Mouse (Mus musculus) brown adipose tissue, adult 24 weeks (tissue): ENCODE data around the gene Ankrd33b. TPM values are rescaled to one million over a fixed set of nuclear protein-coding genes. Genes with fewer than 3 reads are reported as not detected.

Experiments used
- H3K27ac ChIP-seq: fragments of 200-500 bp; replicated peaks from 2 replicates; pipeline ENCODE4 v1.5.1; 2012; ENCODE audit warnings: low read depth, mild to moderate bottlenecking, low read length
- H3K4me1 ChIP-seq: fragments of 200-500 bp; 2 replicates; pipeline ENCODE4 v1.6.1; 2012; ENCODE audit warnings: low read length, mixed read lengths; ENCODE audit not compliant: control insufficient read depth, insufficient read depth, insufficient read length
- H3K4me3 ChIP-seq: fragments of 200-500 bp; 2 replicates; pipeline ENCODE4 v1.5.1; 2012; ENCODE audit warnings: low read depth, mild to moderate bottlenecking, low read length, moderate library complexity; ENCODE audit not compliant: insufficient read depth
- polyA plus RNA-seq: library from polyadenylated mRNA; stranded (reverse); fragments of >200 nt; gene quantifications from 2 replicates; pipeline ENCODE4 v1.2.4, GENCODE M21; 2012; ENCODE audit not compliant: missing spikeins, insufficient read depth, insufficient read length

Gene Ankrd33b
- polyA plus RNA-seq, 1 experiment = 0.91 TPM

DNA sequence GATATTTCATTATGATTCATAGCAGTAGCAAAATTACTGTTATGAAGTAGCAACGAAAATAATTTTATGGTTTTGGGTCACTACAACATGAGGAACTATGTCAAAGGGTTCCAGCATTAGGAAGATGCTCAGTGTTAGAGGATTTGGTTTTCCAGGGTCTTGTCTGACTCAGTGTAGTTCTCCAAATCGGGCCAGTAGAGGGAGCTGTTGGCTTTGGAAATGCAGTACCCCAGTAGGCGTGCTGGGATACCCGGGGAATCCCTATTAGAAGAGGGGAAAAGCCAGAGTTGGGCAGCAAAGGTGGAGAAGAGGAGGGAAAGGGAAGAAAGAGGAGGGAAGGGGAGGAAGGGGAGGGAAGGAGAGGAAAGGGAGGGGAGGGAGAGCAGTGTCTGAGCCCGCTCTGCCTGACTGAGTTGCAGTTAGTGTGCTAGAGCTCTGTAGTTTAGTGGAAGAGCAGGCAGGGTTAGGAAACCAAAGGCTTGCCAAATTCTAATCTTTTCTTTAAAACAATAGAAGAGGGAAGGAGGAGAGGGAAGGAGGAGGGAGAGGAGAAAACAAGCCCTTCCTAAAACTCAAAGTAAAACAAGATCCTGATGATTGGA is 51.8 kb downstream of the Ankrd33b start:
- H3K4me3 ChIP-seq = no peak overlapping the region
- H3K4me1 ChIP-seq = no peaks in the 10 kb centered on the region
- H3K27ac ChIP-seq = no peak overlapping the region

DNA sequence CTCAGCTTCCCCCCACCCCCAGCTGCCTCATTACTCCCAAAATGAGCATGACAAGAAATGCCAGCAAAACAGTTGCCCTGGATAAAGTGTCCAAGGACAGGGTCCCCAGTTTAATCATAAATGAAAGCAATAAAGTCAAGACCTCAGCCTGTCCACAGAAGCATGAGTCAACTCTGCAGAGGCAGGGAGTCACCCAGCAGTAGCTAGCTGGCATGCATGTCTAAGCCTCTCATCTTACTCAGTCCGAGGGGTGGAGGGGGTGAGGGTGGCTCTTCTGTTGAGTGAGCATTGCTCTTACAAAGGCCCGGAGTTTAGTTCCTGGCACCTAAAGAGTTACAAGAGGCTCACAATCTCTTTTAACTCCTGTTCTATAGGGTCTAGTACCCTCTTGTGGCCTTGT is 55.5 kb downstream of the Ankrd33b start:
- H3K4me1 ChIP-seq = no peaks in the 10 kb centered on the region
- H3K4me3 ChIP-seq = no peak overlapping the region
- no peak overlapping the region for H3K27ac ChIP-seq

DNA sequence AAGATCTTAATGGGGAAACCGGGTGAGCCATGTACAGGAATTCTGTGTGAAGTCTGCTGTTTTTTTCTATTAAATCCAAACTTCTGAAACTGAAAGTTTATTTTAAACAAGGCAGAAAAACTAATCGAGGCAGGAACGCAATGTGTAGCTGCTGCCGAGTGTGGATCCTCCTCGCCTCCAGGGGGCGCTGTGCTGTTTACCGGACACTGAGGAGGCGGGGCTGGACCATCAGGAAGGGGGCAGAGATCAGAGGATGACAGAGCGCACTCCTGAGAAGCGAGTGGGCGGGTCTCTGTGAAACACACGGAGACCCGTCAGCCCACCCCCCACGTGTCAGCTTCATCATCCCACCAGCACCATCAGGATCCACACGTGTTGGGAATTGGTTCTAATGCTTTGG is 58.0 kb downstream of the Ankrd33b start:
- H3K27ac ChIP-seq = no peak overlapping the region

DNA sequence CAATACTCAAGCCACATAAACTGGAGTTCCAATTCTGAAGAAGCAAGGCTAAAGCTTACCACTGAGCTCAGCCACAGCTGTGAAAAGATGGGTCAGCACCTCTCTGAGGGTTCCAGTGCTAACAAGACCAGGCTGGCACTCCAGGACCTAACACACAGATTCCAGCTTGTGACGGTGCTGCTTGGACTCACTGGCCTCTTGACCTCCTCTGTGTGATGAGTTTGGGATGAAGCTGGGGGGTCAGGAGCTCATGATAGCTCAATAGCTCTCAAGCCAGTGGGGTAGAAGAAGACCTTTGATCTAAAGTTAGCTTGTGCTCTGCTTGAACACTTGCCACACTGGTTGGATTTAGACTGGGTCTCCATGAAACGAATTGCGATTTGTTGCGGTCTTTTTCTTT is 60.8 kb downstream of the Ankrd33b start:
- no peak overlapping the region for H3K4me3 ChIP-seq
- no peak overlapping the region for H3K27ac ChIP-seq
- no peaks in the 10 kb centered on the region for H3K4me1 ChIP-seq

More for the DNA sequence above, 58.0 kb downstream of the Ankrd33b start:
- Histone ChIP-seq H3K4me1 (no peaks in the 10 kb centered on the region), H3K4me3 (no peak overlapping the region)

DNA sequence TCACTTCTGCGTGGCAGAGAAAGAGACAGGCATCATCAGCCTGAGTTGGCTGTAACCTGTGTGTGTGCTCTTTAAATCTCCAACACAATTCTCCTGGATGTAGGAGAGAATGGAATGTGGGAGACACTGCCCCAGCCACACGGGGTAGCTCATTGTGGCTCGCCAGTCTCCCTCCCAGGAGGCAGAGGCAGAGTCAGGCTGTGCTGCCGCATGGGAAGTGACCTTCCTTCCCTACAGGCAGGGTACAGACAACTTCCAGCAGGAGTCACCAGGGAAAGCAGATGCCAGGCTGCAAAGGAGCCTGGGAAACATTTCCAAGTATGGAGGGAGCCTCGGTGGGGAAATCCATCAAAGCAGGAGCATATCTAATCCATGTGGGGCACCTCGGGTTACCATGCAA is 62.3 kb downstream of the Ankrd33b start:
- no peak overlapping the region for H3K27ac ChIP-seq
- no peak overlapping the region for H3K4me3 ChIP-seq
- no peaks in the 10 kb centered on the region for H3K4me1 ChIP-seq

DNA sequence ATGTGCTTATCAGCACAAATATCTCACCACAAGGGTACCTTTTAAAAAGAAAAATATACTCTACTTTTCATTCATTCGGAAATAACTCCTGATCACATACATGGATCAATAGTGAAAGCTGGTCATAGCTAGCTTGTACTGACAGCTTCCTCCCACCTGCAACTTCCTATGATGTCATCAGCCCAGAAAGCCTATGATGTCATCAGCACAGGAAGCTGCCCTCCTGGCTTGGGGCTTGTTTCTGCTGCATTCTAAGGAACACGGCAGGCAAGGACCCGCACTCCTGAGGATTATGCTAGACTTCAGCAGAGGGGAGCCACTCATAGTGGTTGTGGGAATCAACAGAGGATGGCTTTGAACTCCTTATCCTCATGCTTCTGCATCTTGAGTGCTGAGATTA is 63.2 kb downstream of the Ankrd33b start:
- no peaks in the 10 kb centered on the region for H3K4me1 ChIP-seq
- no peak overlapping the region for H3K27ac ChIP-seq
- H3K4me3 ChIP-seq = no peak overlapping the region

DNA sequence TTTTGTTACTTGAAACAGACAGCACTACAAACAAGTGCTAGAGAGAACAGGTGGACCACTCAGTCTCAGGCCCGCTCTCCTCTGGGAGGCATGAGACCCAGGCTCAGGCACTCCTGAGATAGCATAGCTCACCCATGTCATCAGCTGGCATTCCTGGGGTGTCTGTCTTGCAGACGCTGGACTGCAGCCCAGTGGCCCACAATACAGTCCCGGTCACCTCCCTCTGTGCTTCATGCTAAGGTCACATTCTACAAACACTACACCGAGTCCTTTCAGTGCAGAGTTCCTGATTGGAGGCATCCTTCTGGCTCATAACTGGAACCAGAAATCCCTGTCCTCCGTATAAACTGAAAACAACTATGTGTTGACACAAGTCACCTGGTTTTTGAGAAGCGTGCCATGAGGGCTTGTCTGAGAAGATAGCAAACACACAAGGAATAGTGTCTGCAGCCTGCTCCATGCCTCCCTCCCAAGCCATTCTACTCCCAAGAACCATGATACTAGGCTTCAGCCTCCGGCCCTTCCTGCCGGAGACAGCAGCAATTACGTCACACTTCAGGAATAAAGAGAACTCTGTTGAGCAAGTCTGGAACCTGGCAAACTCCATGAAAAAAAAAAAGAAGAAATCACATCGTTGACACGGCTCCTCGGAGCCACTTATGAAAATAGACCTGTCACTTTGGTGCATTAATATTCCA is 65.1 kb downstream of the Ankrd33b start:
- Histone ChIP-seq H3K4me3 (no peak overlapping the region), H3K4me1 (no peaks in the 10 kb centered on the region), H3K27ac (no peak overlapping the region)

DNA sequence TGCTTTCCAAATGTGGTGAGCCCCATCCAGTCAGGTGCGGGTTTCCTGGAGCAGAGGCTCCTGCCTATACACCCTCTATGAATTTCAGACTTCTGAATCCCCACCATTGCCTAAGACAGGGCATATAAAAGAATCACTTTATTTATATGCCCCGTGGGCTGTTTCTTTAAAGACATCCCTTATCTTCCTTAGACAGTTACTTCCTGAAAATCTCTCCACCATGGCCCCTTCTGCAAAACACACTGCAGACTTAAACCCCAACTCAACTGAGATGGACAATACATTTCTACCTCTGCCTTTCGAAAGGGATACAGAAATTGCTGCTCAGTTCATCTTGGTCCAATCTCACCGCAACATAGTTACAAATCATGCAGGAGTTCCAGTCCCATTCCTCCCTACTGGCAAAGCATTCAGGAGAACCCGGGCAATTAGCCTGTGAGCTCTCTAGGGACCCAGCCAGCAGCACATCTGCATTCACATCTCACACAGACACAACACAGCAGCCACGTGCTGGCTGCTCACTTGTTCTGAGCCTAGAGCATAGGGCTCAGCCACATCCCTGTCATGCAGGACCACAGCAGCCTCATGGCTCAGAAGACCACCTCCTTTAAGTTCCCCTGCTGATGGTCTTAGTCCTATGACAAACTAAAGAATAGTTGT is 68.1 kb downstream of the Ankrd33b start:
- H3K27ac ChIP-seq = no peak overlapping the region

DNA sequence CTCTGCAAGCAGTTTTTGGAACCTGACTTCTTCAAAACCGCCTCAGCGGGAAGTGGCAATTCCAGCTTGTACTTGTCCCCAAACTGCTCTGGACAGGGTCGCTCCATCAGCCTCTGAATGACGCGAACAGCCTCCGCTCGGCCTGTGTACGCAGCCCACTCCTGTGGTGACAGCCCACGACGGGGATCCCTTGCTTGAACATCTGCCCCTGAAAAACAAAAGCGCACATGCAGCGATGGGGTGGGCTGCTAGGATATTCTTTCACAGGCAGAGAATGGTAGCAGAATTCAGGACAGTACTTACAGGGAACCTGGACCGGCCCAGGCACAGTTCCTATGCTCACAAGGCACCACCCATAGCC is 69.8 kb downstream of the Ankrd33b start:
- no peak overlapping the region for H3K27ac ChIP-seq
- no peak overlapping the region for H3K4me3 ChIP-seq
- H3K4me1 ChIP-seq = no peaks in the 10 kb centered on the region

More for the DNA sequence above, 68.1 kb downstream of the Ankrd33b start:
- no peak overlapping the region for H3K4me3 ChIP-seq
- H3K4me1 ChIP-seq = no peaks in the 10 kb centered on the region

DNA sequence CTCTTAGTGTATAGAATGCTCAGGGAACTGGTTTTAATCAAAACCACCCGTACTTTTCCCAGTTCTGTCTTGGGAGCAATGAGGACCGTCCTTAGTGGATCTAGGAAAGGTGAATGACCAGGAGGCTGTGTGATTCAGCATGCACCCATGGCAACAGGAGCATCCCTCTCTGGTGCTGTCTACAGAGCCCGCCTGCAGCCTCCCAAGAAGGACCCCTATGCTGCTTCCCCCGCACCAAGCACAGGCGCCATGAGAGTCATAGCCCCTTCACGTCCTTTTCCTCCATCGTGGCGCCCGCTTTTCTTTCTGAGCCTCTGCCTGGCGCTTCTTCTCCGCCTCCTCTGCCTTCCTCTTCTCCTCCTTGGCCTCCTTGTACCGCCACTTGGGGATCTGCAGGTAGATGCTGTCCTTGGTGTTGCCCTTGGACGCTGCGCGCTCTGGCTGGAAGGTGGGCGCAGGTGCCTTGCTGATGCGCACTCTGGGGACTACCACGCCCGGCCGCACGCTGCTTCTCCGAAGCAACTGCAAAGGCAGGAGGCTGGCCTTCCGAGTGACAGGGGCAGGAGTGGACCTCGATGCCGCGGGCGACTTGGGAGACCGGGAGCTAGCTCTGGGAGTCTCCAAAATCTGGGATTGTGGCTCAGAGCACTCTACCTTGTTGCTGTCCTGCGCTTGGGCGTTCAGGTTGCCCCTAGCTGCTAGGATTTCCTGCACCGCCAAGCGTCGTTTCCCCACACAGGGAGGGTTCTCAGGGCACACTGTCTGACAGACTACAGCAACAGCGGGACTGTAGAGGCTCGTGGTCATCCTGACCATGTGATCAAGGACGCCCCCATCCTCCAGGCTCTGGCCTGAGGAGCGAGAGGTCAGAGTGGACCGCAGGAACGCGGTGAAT is 70.4 kb downstream of the Ankrd33b start:
- no peaks in the 10 kb centered on the region for H3K4me1 ChIP-seq
- no peak overlapping the region for H3K27ac ChIP-seq
- H3K4me3 ChIP-seq = no peak overlapping the region

DNA sequence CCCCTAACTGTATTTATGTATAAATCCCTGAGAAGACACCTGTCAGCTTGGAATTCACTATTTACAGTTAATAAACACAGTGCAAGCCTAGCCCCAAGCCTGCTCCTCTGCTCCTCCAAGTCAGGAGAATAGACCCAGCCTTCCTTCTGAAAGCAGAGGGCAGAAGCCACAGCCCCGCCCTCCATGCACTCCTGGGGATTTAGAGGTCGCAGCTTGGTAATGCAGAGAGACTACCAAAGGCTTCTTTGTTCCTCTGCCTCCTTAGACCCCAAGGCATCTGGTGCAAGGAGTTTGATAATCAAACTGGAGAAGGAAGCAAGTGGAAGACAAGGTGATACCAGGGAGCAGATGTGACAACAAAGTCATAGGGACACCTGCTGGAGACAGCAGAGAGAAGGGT is 73.2 kb downstream of the Ankrd33b start:
- Histone ChIP-seq H3K27ac (no peak overlapping the region), H3K4me3 (no peak overlapping the region), H3K4me1 (no peaks in the 10 kb centered on the region)

DNA sequence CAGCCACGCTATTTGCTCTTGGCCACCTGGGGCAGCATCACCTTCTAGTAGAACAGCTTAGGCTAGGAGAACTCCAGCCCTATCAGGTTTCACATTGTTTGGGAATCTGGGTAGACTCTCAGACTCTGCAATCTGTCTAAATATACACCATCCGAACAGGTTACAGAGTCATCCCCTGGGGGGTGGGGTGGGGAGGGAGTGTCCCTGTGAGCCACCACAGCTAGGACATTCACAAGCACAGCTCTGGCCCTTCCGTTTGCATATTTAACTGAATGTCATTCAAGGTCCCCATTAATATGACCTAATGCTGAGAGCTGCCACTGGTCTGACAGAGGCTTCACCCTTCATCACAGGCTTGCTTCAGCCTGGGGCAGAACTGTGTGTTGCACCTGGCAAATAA is 74.9 kb downstream of the Ankrd33b start:
- H3K27ac ChIP-seq = no peak overlapping the region
- H3K4me1 ChIP-seq = no peaks in the 10 kb centered on the region
- no peak overlapping the region for H3K4me3 ChIP-seq

DNA sequence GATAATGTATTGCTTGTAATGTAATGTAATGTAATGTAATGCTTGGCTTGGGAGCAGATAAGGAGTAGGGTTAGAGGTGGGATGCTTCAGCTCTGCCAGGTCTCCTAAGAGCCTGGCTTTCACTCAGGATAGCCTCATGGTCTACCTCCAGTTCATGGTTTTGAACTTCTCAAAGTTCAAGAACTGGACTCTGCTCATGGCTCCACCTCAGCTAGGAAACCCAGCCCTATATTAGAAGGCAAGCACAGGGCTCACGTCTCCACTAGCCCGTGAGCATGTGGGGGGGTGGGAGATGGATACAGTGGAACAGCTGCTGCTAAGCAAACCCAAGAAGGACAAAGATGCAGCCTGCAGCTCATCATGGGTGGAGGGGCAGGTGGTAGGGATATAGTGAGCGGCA is 81.8 kb downstream of the Ankrd33b start:
- no peak overlapping the region for H3K4me3 ChIP-seq
- no peaks in the 10 kb centered on the region for H3K4me1 ChIP-seq
- no peak overlapping the region for H3K27ac ChIP-seq

DNA sequence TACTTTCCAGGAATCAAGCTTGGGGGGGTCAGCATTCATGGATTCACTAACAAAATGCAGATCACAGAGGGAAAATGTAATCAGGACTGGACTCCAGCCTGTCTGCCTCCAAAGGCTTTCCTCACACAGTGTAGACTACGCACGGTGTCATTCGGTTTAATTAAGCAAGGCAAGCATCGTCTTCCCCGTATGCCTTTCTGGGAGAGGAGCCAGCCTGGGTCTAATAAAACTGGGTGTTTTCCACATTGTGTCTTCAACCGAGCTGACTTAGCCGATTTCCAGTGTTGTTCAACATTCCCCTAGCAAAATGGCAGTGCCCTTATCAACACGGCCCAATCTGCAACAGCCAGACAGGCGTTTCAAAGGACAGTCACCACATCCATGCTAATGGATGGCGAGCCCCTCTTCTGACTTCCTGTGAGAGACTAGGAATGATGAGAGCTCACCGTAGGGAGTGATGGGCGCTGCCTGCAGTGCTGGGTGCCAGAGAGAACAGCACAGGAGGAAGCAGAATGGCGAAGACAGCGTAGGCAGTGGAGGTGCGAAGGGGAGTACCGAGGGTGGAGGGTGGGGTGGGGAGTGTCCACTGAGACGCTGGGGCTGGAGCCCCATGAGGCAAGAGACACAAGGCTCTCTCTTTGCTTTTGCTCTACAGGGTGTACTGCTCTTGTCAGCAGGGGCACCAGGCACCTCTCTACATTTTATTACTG is 82.4 kb downstream of the Ankrd33b start:
- Histone ChIP-seq H3K4me3 (no peak overlapping the region), H3K27ac (no peak overlapping the region), H3K4me1 (no peaks in the 10 kb centered on the region)

DNA sequence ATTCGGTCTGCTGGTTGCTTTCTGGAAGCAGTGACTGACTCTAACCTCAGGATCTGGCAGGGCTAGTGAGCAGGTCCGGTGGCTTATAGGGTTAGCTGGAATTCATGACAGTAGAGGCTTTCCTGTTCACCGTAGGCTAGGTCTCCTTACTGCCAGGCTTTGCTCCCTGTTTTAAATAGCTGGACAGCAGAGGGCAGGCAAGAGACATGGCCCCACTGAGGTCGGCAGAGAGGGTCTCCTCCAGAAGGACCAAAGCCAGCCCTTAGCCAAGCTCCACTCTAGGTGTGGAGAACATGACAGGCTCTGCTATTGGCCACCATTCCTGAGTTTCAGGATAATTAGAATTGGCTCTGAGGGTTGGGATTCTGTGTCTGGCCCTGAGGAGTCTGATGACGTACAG is 83.4 kb downstream of the Ankrd33b start:
- Histone ChIP-seq H3K4me1 (0 out of 2 replicates have a peak, but pooled peaks cover under 1% of the 10 kb centered on the region), H3K4me3 (no peak overlapping the region), H3K27ac (no peak overlapping the region)
